Mouse (Mus musculus): Measurements from ENCODE around the gene Neurog3. TPM values are rescaled to one million over a fixed set of nuclear protein-coding genes. Genes with fewer than 3 reads are reported as not detected.

Neurog3 gene
- total RNA-seq (2021) (not detected), polyA plus RNA-seq (2012; rRNA removed) (not detected in 2 replicates)
- long read RNA-seq = 0 reads

DNA sequence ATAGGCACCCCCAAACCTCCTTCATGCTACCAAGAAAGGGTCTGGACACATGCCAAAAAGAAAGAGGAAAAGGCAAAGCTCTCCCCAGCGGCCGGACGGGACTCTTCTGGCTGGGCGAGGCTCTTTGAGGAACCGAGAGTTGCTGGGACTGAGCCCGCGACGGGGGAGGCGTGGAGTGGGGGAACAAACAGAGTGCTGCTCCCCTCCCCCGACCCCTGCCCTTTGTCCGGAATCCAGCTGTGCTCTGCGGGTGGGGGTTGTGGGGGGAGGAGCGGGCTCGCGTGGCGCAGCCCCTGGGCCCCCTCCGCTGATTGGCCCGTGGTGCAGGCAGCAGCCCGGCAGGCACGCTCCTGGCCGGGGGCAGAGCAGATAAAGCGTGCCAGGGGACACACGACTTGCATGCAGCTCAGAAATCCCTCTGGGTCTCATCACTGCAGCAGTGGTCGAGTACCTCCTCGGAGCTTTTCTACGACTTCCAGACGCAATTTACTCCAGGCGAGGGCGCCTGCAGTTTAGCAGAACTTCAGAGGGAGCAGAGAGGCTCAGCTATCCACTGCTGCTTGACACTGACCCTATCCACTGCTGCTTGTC, at the start of gene Neurog3:
TSS of gene Neurog3 (plus strand) at position 400 of the 591 bp plus-strand sequence.
- Histone ChIP-seq H3K79me2 (replicated peaks; ENCODE audit: control insufficient read depth, insufficient read depth, low read length) (no peaks in the 10 kb centered on the region), H3K9ac (ENCODE audit: low read depth, low read length) (no peak within 1 kb of the TSS), H3K27me3 (ENCODE audit: control insufficient read depth, insufficient read depth, low read length) (peaks cover 11% of the 10 kb centered on the region; the same call in 1 of the 2 replicates), H3K4me1 (ENCODE audit: control insufficient read depth, insufficient read depth, low read length) (no peaks in the 10 kb centered on the region), H3K27ac (no peak within 1 kb of the TSS), H3K36me3 (ENCODE audit: control insufficient read depth, insufficient read depth, low read length) (no peaks in the 10 kb centered on the region), H3K4me3 (no peak within 1 kb of the TSS)
- TF ChIP-seq EP300 (IDR thresholded peaks at IDR 0.05; ENCODE audit: insufficient read depth, low read depth, low read length) (no peak), POLR2A (IDR thresholded peaks at IDR 0.05; ENCODE audit: insufficient read depth, low read depth, low read length) (no peak), CTCF (IDR thresholded peaks at IDR 0.05) (no peak)
- DNase-seq = peak in 1 of 2 experiments; percentile 10
- WGBS = under 1% methylated on average over 29 of the region's 29 CpGs
- intact Hi-C loops (cut with DNase I) = no loop called here

DNA sequence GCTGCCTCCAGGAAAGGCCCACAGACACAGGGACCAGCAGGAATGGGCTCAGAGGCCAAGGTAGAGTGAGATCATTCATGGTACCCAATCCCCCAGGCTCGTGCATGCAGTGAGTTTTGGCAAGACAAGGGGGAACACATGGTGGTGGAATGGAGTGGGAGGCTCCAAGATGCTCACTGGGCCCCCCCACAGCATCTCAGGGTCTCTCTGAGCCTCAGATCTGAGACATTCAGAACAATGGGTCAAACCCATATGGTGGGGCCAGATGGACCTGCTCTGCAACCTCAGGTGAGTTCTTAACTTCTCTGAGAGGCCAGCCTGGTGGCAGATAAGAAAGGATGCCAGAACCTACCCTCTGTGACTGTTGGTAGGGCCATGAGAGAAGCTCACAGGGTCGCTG, 46.8 kb upstream of the Neurog3 start:
- no peaks in the 10 kb centered on the region for H3K4me1 ChIP-seq (ENCODE audit: control insufficient read depth, insufficient read depth, low read length)

DNA sequence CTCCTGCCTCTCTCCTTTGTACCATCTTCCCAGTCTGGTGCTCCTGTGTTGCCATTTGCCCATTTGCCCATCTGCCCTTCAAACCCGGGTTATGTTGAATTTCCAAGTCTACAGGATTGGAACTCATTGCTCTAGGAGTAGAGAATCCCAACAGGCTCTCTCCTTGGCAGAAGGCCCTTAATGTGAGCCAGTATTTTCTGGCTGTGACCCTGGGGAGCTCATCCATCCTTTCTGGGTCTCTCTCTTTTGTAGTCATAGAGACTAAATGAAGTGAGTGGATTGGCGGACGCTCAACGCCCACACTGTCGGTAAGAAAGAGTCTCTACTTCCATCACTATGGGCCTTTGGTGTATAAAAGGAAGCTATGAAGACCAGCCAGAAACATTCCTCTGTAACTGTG, 46.1 kb upstream of the Neurog3 start:
- WGBS = 80% methylated on average over 5 of the region's 5 CpGs
- Histone ChIP-seq H3K79me2 (replicated peaks; ENCODE audit: control insufficient read depth, insufficient read depth, low read length) (no peaks in the 10 kb centered on the region), H3K4me3 (no peak overlapping the region), H3K9ac (ENCODE audit: low read depth, low read length) (no peak overlapping the region), H3K27me3 (ENCODE audit: control insufficient read depth, insufficient read depth, low read length) (no peaks in the 10 kb centered on the region), H3K27ac (no peak overlapping the region), H3K36me3 (ENCODE audit: control insufficient read depth, insufficient read depth, low read length) (no peaks in the 10 kb centered on the region), H3K4me1 (ENCODE audit: control insufficient read depth, insufficient read depth, low read length) (no peaks in the 10 kb centered on the region)
- DNase-seq = no peak
- no peak for TF ChIP-seq EP300 (IDR thresholded peaks at IDR 0.05; ENCODE audit: insufficient read depth, low read depth, low read length)
- TF ChIP-seq POLR2A (IDR thresholded peaks at IDR 0.05; ENCODE audit: insufficient read depth, low read depth, low read length) = no peak
- TF ChIP-seq CTCF (IDR thresholded peaks at IDR 0.05) = no peak
- intact Hi-C loops (cut with DNase I) = no loop called here

More for the DNA sequence above, 46.8 kb upstream of the Neurog3 start:
- H3K9ac ChIP-seq (ENCODE audit: low read depth, low read length) = no peak overlapping the region
- H3K27me3 ChIP-seq (ENCODE audit: control insufficient read depth, insufficient read depth, low read length) = no peaks in the 10 kb centered on the region
- H3K27ac ChIP-seq = no peak overlapping the region
- intact Hi-C loops (cut with DNase I) = no loop called here
- no peaks in the 10 kb centered on the region for H3K36me3 ChIP-seq (ENCODE audit: control insufficient read depth, insufficient read depth, low read length)
- TF ChIP-seq CTCF (IDR thresholded peaks at IDR 0.05) = no peak
- no peak for TF ChIP-seq EP300 (IDR thresholded peaks at IDR 0.05; ENCODE audit: insufficient read depth, low read depth, low read length)
- TF ChIP-seq POLR2A (IDR thresholded peaks at IDR 0.05; ENCODE audit: insufficient read depth, low read depth, low read length) = no peak
- WGBS = 66% methylated on average over 2 of the region's 2 CpGs
- DNase-seq = no peak
- no peak overlapping the region for H3K4me3 ChIP-seq
- H3K79me2 ChIP-seq (replicated peaks; ENCODE audit: control insufficient read depth, insufficient read depth, low read length) = no peaks in the 10 kb centered on the region

DNA sequence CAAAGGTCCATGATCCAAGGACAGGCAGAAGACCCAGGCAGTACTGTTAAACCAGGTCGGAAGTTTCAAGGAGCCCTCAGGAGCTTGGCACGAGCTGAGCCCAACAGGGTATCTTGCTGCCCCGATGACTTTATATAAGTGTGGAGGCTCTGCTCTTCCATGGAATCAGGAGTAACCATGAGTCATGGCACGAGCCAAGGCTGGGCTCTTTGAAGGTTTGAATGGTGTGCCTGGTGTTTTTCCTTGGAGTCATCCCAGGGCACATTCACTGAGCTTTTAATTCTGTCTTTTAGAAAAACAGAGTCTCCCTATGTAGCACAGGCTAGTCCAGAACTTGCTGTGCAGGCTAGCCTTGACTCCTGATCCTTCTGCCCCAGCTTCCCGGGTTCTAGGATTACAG, 44.5 kb upstream of the Neurog3 start:
- Histone ChIP-seq H3K36me3 (ENCODE audit: control insufficient read depth, insufficient read depth, low read length) (no peaks in the 10 kb centered on the region), H3K9ac (ENCODE audit: low read depth, low read length) (no peak overlapping the region), H3K4me1 (ENCODE audit: control insufficient read depth, insufficient read depth, low read length) (no peaks in the 10 kb centered on the region), H3K79me2 (replicated peaks; ENCODE audit: control insufficient read depth, insufficient read depth, low read length) (no peaks in the 10 kb centered on the region), H3K27me3 (ENCODE audit: control insufficient read depth, insufficient read depth, low read length) (no peaks in the 10 kb centered on the region), H3K4me3 (no peak overlapping the region), H3K27ac (no peak overlapping the region)
- DNase-seq = no peak
- intact Hi-C loops (cut with DNase I) = no loop called here
- TF ChIP-seq CTCF (IDR thresholded peaks at IDR 0.05) (no peak), POLR2A (IDR thresholded peaks at IDR 0.05; ENCODE audit: insufficient read depth, low read depth, low read length) (no peak), EP300 (IDR thresholded peaks at IDR 0.05; ENCODE audit: insufficient read depth, low read depth, low read length) (no peak)
- WGBS = 73% methylated on average over 5 of the region's 5 CpGs

DNA sequence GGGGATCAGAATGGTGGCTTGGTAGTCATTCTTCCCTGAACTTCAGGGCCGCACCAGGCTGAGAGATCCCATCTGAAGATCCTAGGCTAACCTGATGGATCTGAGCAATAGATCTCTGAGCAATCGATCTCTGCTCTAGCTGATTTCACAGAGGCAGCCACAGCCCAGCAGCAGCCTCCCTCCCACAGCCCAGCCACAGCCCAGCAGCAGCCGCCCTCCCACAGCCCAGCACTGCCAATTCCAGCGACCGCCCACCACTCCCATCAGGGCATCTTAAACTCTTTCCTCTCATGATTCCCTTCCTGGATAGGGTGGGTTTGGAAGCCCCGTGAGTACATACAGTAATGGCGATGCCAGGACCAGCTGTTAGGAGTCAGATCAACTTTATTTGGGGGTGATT, 43.8 kb upstream of the Neurog3 start:
- Histone ChIP-seq H3K4me1 (ENCODE audit: control insufficient read depth, insufficient read depth, low read length) (no peaks in the 10 kb centered on the region), H3K9ac (ENCODE audit: low read depth, low read length) (no peak overlapping the region), H3K36me3 (ENCODE audit: control insufficient read depth, insufficient read depth, low read length) (no peaks in the 10 kb centered on the region), H3K4me3 (no peak overlapping the region), H3K27me3 (ENCODE audit: control insufficient read depth, insufficient read depth, low read length) (no peaks in the 10 kb centered on the region), H3K79me2 (replicated peaks; ENCODE audit: control insufficient read depth, insufficient read depth, low read length) (no peaks in the 10 kb centered on the region), H3K27ac (no peak overlapping the region)
- DNase-seq = no peak
- TF ChIP-seq CTCF (IDR thresholded peaks at IDR 0.05) = no peak
- no peak for TF ChIP-seq EP300 (IDR thresholded peaks at IDR 0.05; ENCODE audit: insufficient read depth, low read depth, low read length)
- TF ChIP-seq POLR2A (IDR thresholded peaks at IDR 0.05; ENCODE audit: insufficient read depth, low read depth, low read length) = no peak
- intact Hi-C loops (cut with DNase I) = no loop called here
- whole genome bisulfite sequencing = 60% methylated on average over 7 of the region's 7 CpGs

DNA sequence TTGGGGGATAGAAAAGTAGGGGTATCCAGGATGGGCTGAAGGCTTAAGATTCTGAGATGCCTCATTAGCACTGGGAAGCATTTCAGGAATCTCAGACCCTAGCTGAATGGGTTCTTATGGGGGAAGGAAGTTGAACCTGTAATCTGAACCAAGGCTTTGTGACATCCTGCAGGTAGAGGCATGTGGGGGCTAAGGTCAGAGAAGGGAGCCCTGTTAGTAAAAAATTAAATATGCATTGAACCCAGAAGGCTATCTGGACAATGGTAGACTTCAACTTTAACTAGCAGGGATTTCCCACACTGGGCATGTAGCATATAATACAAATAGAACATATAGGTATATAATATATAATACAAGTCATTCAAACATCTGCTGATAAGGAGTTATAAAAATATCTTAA, 43.4 kb upstream of the Neurog3 start:
- no peaks in the 10 kb centered on the region for H3K79me2 ChIP-seq (replicated peaks; ENCODE audit: control insufficient read depth, insufficient read depth, low read length)
- DNase-seq = no peak
- intact Hi-C loops (cut with DNase I) = no loop called here
- no peak for TF ChIP-seq CTCF (IDR thresholded peaks at IDR 0.05)
- no peak for TF ChIP-seq POLR2A (IDR thresholded peaks at IDR 0.05; ENCODE audit: insufficient read depth, low read depth, low read length)
- TF ChIP-seq EP300 (IDR thresholded peaks at IDR 0.05; ENCODE audit: insufficient read depth, low read depth, low read length) = no peak
- no peaks in the 10 kb centered on the region for H3K36me3 ChIP-seq (ENCODE audit: control insufficient read depth, insufficient read depth, low read length)
- no peaks in the 10 kb centered on the region for H3K27me3 ChIP-seq (ENCODE audit: control insufficient read depth, insufficient read depth, low read length)
- H3K27ac ChIP-seq = no peak overlapping the region
- H3K4me3 ChIP-seq = no peak overlapping the region
- no peaks in the 10 kb centered on the region for H3K4me1 ChIP-seq (ENCODE audit: control insufficient read depth, insufficient read depth, low read length)
- H3K9ac ChIP-seq (ENCODE audit: low read depth, low read length) = no peak overlapping the region
